Mouse (Mus musculus): Measurements from ENCODE around the gene B4galt5.

DNA sequence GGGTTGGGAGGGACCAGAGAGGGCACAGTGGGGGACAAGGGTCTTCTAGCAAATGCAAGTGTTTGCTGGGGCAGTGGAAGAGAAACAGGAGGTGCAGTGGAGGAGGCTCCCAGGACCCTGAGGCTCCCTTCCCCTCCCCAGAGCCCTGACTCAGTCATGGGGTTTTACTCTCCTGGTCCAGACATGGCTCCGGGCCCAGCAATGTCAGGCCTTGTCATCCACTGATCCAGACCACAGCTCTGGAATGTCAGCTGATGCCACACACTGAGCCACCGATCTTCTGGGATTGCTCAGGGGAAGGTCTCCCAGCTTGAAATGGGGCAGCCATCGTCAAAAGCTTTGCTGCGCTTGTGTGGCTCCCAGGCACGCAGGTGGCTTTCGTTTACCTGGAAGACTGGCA, 38.0 kb upstream of the B4galt5 start:
- TF ChIP-seq CTCF (IDR thresholded peaks at IDR 0.05; ENCODE audit: low read depth) (no peak), EP300 (IDR thresholded peaks at IDR 0.05; ENCODE audit: low read depth) (no peak)
